Mouse (Mus musculus) liver, adult 2 months (tissue): ENCODE measurements around the gene Oas2.

Source experiments
- CTCF ChIP-seq: fragments of 200-500 bp; IDR thresholded peaks from 2 replicates; pipeline ENCODE4 v1.5.1; 2011; ENCODE audit warnings: low read depth, low read length, control low read depth
- POLR2A ChIP-seq: fragments of 200-500 bp; IDR thresholded peaks from 2 replicates; pipeline ENCODE4 v1.6.1; 2011; ENCODE audit warnings: low read length, control low read depth; ENCODE audit not compliant: insufficient read depth; ENCODE audit errors: extremely low read depth

GRCm38 (mm10) chr5:120721005-120721404 is 28.6 kb downstream of the Oas2 start:
- TF ChIP-seq POLR2A: no peak
- no peak for TF ChIP-seq CTCF
